Mouse (Mus musculus): ENCODE measurements around the gene Dach1. TPM values are rescaled to one million over a fixed set of nuclear protein-coding genes. Genes with fewer than 3 reads are reported as not detected.

The Dach1 gene
- total and polyA plus RNA-seq, 3 experiments: not detected

- DNase-seq (ENCODE audit: low read depth, low spot score): no peak
- H3K27ac ChIP-seq (ENCODE audit: control insufficient read depth, low read depth, low read length): no peak overlapping the region
- no peaks in the 10 kb centered on the region for H3K9me3 ChIP-seq (replicated peaks; ENCODE audit: insufficient read depth, low read length)
- H3K4me3 ChIP-seq (ENCODE audit: control insufficient read depth in 1 of 2, insufficient read depth in 1 of 2, low read depth in 2 of 2, low read length in 2 of 2): no peak overlapping the region
- H3K4me1 ChIP-seq (ENCODE audit: control insufficient read depth in 1 of 2, insufficient read depth in 2 of 2, low read length in 2 of 2): no peaks in the 10 kb centered on the region
- TF ChIP-seq HCFC1 (IDR thresholded peaks at IDR 0.05; ENCODE audit: low read depth, low read length) (no peak), KAT2A (conservative IDR thresholded peaks at IDR 0.05; ENCODE audit: low read depth, low read length) (no peak), POLR2A (IDR thresholded peaks at IDR 0.05; ENCODE audit: control insufficient read depth in 1 of 2, insufficient read depth in 1 of 2, low read depth in 1 of 2, low read length in 2 of 2, poor library complexity in 1 of 2) (no peak), ZKSCAN1 (IDR thresholded peaks at IDR 0.05; ENCODE audit: low read depth, low read length) (no peak), MYB (IDR thresholded peaks at IDR 0.05; ENCODE audit: low read depth, low read length) (no peak), SMC3 (IDR thresholded peaks at IDR 0.05; ENCODE audit: low read depth, low read length) (no peak), NRF1 (IDR thresholded peaks at IDR 0.05; ENCODE audit: insufficient read depth, low read depth, low read length, poor library complexity, severe bottlenecking) (no peak), MEF2A (IDR thresholded peaks at IDR 0.05; ENCODE audit: extremely low read depth, insufficient replicate concordance, low read depth, low read length, poor library complexity, severe bottlenecking) (no peak), NELFE (IDR thresholded peaks at IDR 0.05; ENCODE audit: low read depth, low read length) (no peak), USF2 (IDR thresholded peaks at IDR 0.05; ENCODE audit: borderline replicate concordance in 1 of 2, insufficient read depth in 1 of 2, low read depth in 1 of 2, low read length in 2 of 2) (no peak), RCOR1 (IDR thresholded peaks at IDR 0.05; ENCODE audit: low read depth, low read length) (no peak), CTCF (IDR thresholded peaks at IDR 0.05 in 2 of 3, conservative IDR thresholded peaks at IDR 0.05 in 1 of 3; ENCODE audit: control insufficient read depth in 1 of 3, insufficient read depth in 1 of 3, low read depth in 2 of 3, low read length in 3 of 3, poor library complexity in 1 of 3, severe bottlenecking in 1 of 3) (no peak), UBTF (IDR thresholded peaks at IDR 0.05; ENCODE audit: borderline replicate concordance, insufficient read depth, low read depth, low read length) (no peak), TAL1 (IDR thresholded peaks at IDR 0.05; ENCODE audit: low read length) (no peak), MXI1 (IDR thresholded peaks at IDR 0.05; ENCODE audit: low read depth, low read length) (no peak), GABPA (IDR thresholded peaks at IDR 0.05; ENCODE audit: low read depth, low read length) (no peak)
- H3K36me3 ChIP-seq (ENCODE audit: control insufficient read depth in 1 of 2, insufficient read depth in 2 of 2, low read length in 2 of 2): no peaks in the 10 kb centered on the region
- H3K9ac ChIP-seq (ENCODE audit: control insufficient read depth, low read depth, low read length, poor library complexity, severe bottlenecking): no peak overlapping the region
- H3K79me2 ChIP-seq (ENCODE audit: control insufficient read depth, insufficient read depth, low read length, poor library complexity): no peaks in the 10 kb centered on the region
- no peaks in the 10 kb centered on the region for H3K27me3 ChIP-seq (ENCODE audit: control insufficient read depth in 1 of 2, insufficient read depth in 2 of 2, low read length in 2 of 2)
Observed at GRCm38 (mm10) chr14:97847641-97848040, 321.9 kb downstream of the Dach1 start.

GRCm38 (mm10) chr14:97839275-97839674, 330.3 kb downstream of the Dach1 start:
- no peaks in the 10 kb centered on the region for H3K27me3 ChIP-seq (ENCODE audit: control insufficient read depth in 1 of 2, insufficient read depth in 2 of 2, low read length in 2 of 2)
- no peaks in the 10 kb centered on the region for H3K79me2 ChIP-seq (ENCODE audit: control insufficient read depth, insufficient read depth, low read length, poor library complexity)
- H3K36me3 ChIP-seq (ENCODE audit: control insufficient read depth in 1 of 2, insufficient read depth in 2 of 2, low read length in 2 of 2): no peaks in the 10 kb centered on the region
- no peak overlapping the region for H3K4me3 ChIP-seq (ENCODE audit: control insufficient read depth in 1 of 2, insufficient read depth in 1 of 2, low read depth in 2 of 2, low read length in 2 of 2)
- H3K9me3 ChIP-seq (replicated peaks; ENCODE audit: insufficient read depth, low read length): no peaks in the 10 kb centered on the region
- H3K4me1 ChIP-seq (ENCODE audit: control insufficient read depth in 1 of 2, insufficient read depth in 2 of 2, low read length in 2 of 2): no peaks in the 10 kb centered on the region
- no peak overlapping the region for H3K9ac ChIP-seq (ENCODE audit: control insufficient read depth, low read depth, low read length, poor library complexity, severe bottlenecking)
- H3K27ac ChIP-seq (ENCODE audit: control insufficient read depth, low read depth, low read length): no peak overlapping the region
- no peak for DNase-seq (ENCODE audit: low read depth, low spot score)
- no peak for TF ChIP-seq USF1 (IDR thresholded peaks at IDR 0.05; ENCODE audit: low read depth, low read length)
- no peak for TF ChIP-seq UBTF (IDR thresholded peaks at IDR 0.05; ENCODE audit: borderline replicate concordance, insufficient read depth, low read depth, low read length)
- TF ChIP-seq CHD2 (IDR thresholded peaks at IDR 0.05; ENCODE audit: low read length): no peak
- TF ChIP-seq RCOR1 (IDR thresholded peaks at IDR 0.05; ENCODE audit: low read depth, low read length): no peak
- no peak for TF ChIP-seq ZNF384 (IDR thresholded peaks at IDR 0.05; ENCODE audit: low read depth, low read length)

Data from MEL (cell line).